Mouse (Mus musculus): Measurements from ENCODE around the gene Tmprss7. TPM values are rescaled to one million over a fixed set of nuclear protein-coding genes. Genes with fewer than 3 reads are reported as not detected.
A peak's percentile ranks its signal among the peaks of the same experiment; 100 is the strongest.

Tmprss7 gene
- 0.16 and 0.23 TPM in 2 replicates for polyA plus RNA-seq (2015; fragmentation: Nextera tagmentation; extraction: Ambion mirVana)

DNA sequence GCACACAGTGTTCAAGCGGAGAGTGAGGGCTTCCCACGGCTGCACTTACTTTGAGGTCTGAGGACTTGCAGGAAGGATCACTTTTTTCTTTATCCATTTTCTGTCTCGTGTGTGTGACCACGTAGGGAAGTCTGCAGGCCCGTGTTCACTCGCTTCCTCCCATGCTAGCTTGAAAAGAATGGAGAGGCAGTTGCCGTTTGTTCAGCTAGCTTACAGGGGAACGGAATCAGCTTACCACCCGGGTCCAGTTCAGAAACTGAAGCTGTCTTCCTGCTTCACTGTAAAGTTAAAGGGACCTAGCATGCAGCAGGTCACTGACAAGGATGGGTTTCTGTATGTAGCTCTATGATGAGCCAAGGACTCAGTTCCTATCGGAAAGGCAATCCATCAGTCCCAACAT lies at the start of gene Tmprss7:
Gene Tmprss7, minus strand, starts transcription at position 101 of the 400 bp plus-strand sequence.
- 42% methylated on average over 10 of the region's 10 CpGs for WGBS (ENCODE audit: insufficient replicate concordance)
- Histone ChIP-seq H3K4me3 (replicated peaks) (no peak within 1 kb of the TSS), H3K4me1 (replicated peaks) (no peaks in the 10 kb centered on the region), H3K9ac (no peak within 1 kb of the TSS), H3K36me3 (no peaks in the 10 kb centered on the region), H3K4me2 (no peak within 1 kb of the TSS), H3K27ac (no peak within 1 kb of the TSS), H3K9me3 (replicated peaks) (no peaks in the 10 kb centered on the region), H3K27me3 (no peaks in the 10 kb centered on the region)
- DNase-seq, result no peak
- no peak for ATAC-seq (ENCODE audit: low read depth)

DNA sequence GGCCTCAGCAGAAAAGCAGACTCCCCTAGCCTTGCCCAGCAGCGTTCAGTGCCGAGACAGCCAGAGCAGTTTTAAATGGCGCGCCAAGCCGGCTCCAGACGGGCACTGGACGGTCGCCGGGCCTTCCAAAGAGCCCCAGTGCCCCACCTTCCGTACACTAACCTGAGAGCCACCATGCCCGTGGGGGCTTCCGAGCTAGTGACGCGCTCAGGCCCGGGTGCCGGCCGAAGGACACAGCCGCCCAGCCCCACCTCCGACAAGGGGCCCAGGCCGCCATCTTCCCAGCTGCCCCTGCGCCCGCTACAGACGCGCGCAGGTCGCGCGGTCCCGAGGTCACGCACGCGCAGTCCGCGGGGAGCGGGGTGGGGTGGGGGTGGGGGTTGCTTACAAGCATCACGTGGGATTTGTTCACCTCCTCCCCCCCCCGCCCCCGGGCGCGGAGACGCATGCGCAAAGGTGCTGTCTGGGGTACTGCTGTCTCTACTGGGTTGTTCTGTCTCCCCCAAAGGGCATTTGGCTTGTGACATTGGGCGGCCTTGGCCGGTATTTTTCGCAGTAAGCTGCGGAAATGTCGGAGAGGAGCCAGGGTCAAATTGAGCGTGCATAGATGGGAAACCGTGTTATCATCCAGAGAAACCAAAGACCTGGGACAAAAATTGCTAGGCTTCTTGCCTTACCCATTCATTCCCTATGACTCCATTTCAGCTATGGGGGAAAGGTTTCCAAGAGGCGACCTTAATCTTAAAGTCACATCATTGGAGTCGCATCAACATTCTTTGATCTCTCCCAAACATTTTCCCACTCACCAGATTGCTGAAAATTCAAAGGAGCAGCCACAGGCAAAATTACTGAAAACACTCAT lies 49.4 kb upstream of the Tmprss7 start, which contains the start of gene Abhd10:
Gene Abhd10, minus strand, starts transcription at position 341 of the 862 bp plus-strand sequence.
- no peaks in the 10 kb centered on the region for H3K9me3 ChIP-seq (replicated peaks)
- under 1% methylated on average over 40 of the region's 51 CpGs for WGBS (ENCODE audit: insufficient replicate concordance)
- H3K4me2 ChIP-seq, result peak within 1 kb of the TSS; percentile 70
- peak within 1 kb of the TSS; percentile 90 for H3K9ac ChIP-seq
- no peaks in the 10 kb centered on the region for H3K27me3 ChIP-seq
- H3K36me3 ChIP-seq, result peaks cover 11% of the 10 kb centered on the region; the same call in 1 of the 2 replicates
- H3K4me3 ChIP-seq (replicated peaks), result peak within 1 kb of the TSS; percentile 86
- peaks cover 17% of the 10 kb centered on the region for H3K4me1 ChIP-seq (replicated peaks)
- DNase-seq (peak; percentile 80), ATAC-seq (ENCODE audit: low read depth) (peak; percentile 99)
- H3K27ac ChIP-seq, result peak within 1 kb of the TSS; percentile 84

DNA sequence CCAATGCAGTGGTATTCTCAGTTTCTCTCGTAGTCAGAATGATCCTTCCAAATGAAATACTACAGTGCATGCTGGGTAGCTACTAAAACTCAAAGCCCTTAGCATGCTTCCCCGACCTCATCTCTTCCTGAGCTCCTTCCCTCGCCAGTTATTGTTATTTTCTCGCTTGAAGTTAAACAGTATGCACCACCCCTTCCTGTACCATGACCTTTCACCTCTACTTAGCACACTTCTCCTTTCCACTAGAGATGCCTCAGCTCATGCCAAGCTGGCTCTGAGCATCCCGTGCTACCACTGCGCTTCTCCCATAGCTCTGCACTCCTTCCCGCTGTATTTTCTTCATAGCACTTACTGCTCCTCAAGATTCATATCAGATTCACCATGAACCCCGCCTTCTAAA lies 44.4 kb upstream of the Tmprss7 start:
- H3K36me3 ChIP-seq, result peaks cover 52% of the 10 kb centered on the region
- no peak for DNase-seq
- no peak overlapping the region for H3K9ac ChIP-seq
- H3K4me3 ChIP-seq (replicated peaks), result no peak overlapping the region
- H3K9me3 ChIP-seq (replicated peaks), result no peaks in the 10 kb centered on the region
- 74% methylated on average over 8 of the region's 8 CpGs for WGBS (ENCODE audit: insufficient replicate concordance)
- no peak overlapping the region for H3K27ac ChIP-seq
- H3K27me3 ChIP-seq, result no peaks in the 10 kb centered on the region
- no peak for ATAC-seq (ENCODE audit: low read depth)
- peaks cover 9% of the 10 kb centered on the region for H3K4me1 ChIP-seq (replicated peaks)
- no peak overlapping the region for H3K4me2 ChIP-seq

- Histone ChIP-seq H3K27me3 (no peaks in the 10 kb centered on the region), H3K9me3 (replicated peaks) (no peaks in the 10 kb centered on the region), H3K36me3 (peaks cover 56% of the 10 kb centered on the region), H3K9ac (no peak overlapping the region), H3K4me3 (replicated peaks) (no peak overlapping the region), H3K4me2 (no peak overlapping the region), H3K4me1 (replicated peaks) (peaks cover 9% of the 10 kb centered on the region), H3K27ac (no peak overlapping the region)
- ATAC-seq (ENCODE audit: low read depth) (no peak), DNase-seq (no peak)
- 58% methylated on average over 3 of the region's 3 CpGs for WGBS (ENCODE audit: insufficient replicate concordance)
These were observed 43.3 kb upstream of the Tmprss7 start for GRCm38 (mm10) chr16:45736724-45737123.

DNA sequence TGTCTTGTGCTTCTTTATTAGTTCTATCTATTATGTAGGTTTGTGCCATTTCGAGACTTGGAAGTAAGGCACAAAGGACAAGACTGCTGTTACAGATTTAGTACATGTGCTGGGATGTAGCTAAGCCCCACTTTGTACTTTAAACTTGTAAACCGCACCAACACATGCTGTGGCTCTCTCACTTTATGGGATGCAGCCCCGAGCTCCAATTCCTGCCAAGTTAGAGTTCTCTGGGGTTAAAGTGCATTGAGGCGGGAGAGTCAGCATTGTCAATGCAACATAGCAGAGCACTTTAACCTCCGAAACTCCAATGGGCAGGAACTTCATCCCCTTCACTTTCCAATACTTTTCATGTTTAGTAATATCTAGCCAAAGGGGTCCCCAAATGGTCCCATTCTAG lies 35.7 kb upstream of the Tmprss7 start:
- Histone ChIP-seq H3K9ac (no peak overlapping the region), H3K27ac (no peak overlapping the region), H3K36me3 (peaks cover 36% of the 10 kb centered on the region), H3K4me1 (replicated peaks) (peaks cover 6% of the 10 kb centered on the region), H3K27me3 (peaks cover 13% of the 10 kb centered on the region), H3K9me3 (replicated peaks) (no peaks in the 10 kb centered on the region), H3K4me2 (no peak overlapping the region), H3K4me3 (replicated peaks) (no peak overlapping the region)
- no peak for DNase-seq
- 75% methylated on average over 5 of the region's 5 CpGs for WGBS (ENCODE audit: insufficient replicate concordance)
- no peak for ATAC-seq (ENCODE audit: low read depth)

DNA sequence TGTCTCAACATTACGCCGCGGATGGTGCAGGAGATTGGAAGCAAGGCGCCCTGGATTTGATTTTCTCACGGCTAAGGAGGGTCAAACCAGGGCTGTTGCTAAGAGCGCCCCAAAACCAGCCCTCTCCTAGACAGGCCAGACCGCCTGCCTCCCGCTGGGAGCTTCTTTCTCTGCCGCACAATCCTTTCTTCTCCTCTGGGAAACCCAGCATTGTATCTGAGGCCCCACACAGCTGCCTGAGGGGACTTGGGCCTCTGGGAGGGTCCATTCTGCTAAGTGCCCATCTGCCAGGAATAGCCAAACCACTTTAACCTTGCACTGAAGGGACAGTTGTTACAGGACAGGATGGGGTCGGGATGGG lies 31.3 kb upstream of the Tmprss7 start:
- DNase-seq (no peak), ATAC-seq (ENCODE audit: low read depth) (no peak)

GRCm38 (mm10) chr16:45724061-45724741 lies 30.7 kb upstream of the Tmprss7 start, which contains the start of gene Tagln3:
Gene Tagln3 (minus strand): TSS chr16:45724608.
- H3K9me3 ChIP-seq (replicated peaks), result no peaks in the 10 kb centered on the region
- peak within 1 kb of the TSS; percentile 47 for H3K4me3 ChIP-seq (replicated peaks)
- DNase-seq (no peak), ATAC-seq (ENCODE audit: low read depth) (no peak)
- peak within 1 kb of the TSS; percentile 65 for H3K4me2 ChIP-seq
- H3K27ac ChIP-seq, result no peak within 1 kb of the TSS
- peaks cover 25% of the 10 kb centered on the region for H3K27me3 ChIP-seq
- 6% methylated on average over 30 of the region's 30 CpGs for WGBS (ENCODE audit: insufficient replicate concordance)
- H3K9ac ChIP-seq, result peak within 1 kb of the TSS; percentile 39
- H3K36me3 ChIP-seq, result peaks cover 7% of the 10 kb centered on the region; the same call in 1 of the 2 replicates
- H3K4me1 ChIP-seq (replicated peaks), result peaks cover 10% of the 10 kb centered on the region

More for the DNA sequence above, 31.3 kb upstream of the Tmprss7 start:
- peaks cover 10% of the 10 kb centered on the region for H3K36me3 ChIP-seq
- peak overlapping the region; percentile 39; the same call in 1 of the 2 replicates for H3K9ac ChIP-seq
- H3K27ac ChIP-seq, result no peak overlapping the region
- H3K4me2 ChIP-seq, result peak overlapping the region; percentile 65
- peaks cover 10% of the 10 kb centered on the region for H3K4me1 ChIP-seq (replicated peaks)
- no peaks in the 10 kb centered on the region for H3K9me3 ChIP-seq (replicated peaks)
- H3K27me3 ChIP-seq, result peaks cover 25% of the 10 kb centered on the region
- peak overlapping the region; percentile 47 for H3K4me3 ChIP-seq (replicated peaks)
- 8% methylated on average over 10 of the region's 10 CpGs for WGBS (ENCODE audit: insufficient replicate concordance)

GRCm38 (mm10) chr16:45723172-45723901 lies 29.9 kb upstream of the Tmprss7 start:
- H3K4me2 ChIP-seq, result 0 out of 2 replicates have a peak overlapping the region, but pooled peaks have one; percentile 65
- peaks cover 25% of the 10 kb centered on the region for H3K27me3 ChIP-seq
- H3K9me3 ChIP-seq (replicated peaks), result no peaks in the 10 kb centered on the region
- no peak for DNase-seq
- no peak for ATAC-seq (ENCODE audit: low read depth)
- H3K4me3 ChIP-seq (replicated peaks), result no peak overlapping the region; the same call in 1 of the 2 replicates
- H3K36me3 ChIP-seq, result peaks cover 1% of the 10 kb centered on the region; the same call in 1 of the 2 replicates
- 54% methylated on average over 6 of the region's 6 CpGs for WGBS (ENCODE audit: insufficient replicate concordance)
- H3K9ac ChIP-seq, result no peak overlapping the region
- peaks cover 10% of the 10 kb centered on the region for H3K4me1 ChIP-seq (replicated peaks)
- H3K27ac ChIP-seq, result no peak overlapping the region

DNA sequence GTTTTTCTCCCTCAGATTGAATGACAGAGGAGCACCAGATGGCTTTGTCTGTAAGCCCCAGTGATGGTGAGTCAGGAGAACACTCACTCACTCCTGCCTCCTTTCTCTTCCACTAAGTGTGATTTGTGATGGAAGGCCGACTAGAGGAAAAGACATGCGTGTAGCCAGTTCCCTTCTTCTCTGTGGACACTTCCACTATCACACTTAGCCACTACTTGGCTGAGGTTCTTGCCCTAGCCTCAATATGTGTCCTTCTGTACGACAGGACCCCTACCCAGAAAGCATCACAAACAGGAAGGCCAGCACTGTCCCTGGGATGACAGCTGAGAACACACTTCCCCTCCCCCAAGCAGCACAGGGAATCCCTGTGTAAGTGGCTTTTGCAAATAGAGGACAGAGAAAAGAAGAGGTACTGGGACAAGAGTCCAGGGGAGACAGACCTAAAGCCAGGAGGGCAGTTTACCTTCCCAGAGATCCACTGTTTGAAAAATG lies 29.0 kb upstream of the Tmprss7 start:
- no peak overlapping the region for H3K4me2 ChIP-seq
- no peak for ATAC-seq (ENCODE audit: low read depth)
- H3K27me3 ChIP-seq, result peaks cover 25% of the 10 kb centered on the region
- no peaks in the 10 kb centered on the region for H3K9me3 ChIP-seq (replicated peaks)
- no peak overlapping the region for H3K27ac ChIP-seq
- DNase-seq, result no peak
- H3K36me3 ChIP-seq, result no peaks in the 10 kb centered on the region
- no peak overlapping the region for H3K9ac ChIP-seq
- WGBS (ENCODE audit: insufficient replicate concordance), result 37% methylated on average over 3 of the region's 3 CpGs
- H3K4me3 ChIP-seq (replicated peaks), result no peak overlapping the region
- H3K4me1 ChIP-seq (replicated peaks), result peaks cover 10% of the 10 kb centered on the region

GRCm38 (mm10) chr16:45720022-45720630 lies 26.7 kb upstream of the Tmprss7 start:
- Histone ChIP-seq H3K36me3 (no peaks in the 10 kb centered on the region), H3K4me1 (replicated peaks) (peaks cover 10% of the 10 kb centered on the region), H3K9ac (no peak overlapping the region), H3K27ac (no peak overlapping the region), H3K4me3 (replicated peaks) (no peak overlapping the region), H3K9me3 (replicated peaks) (no peaks in the 10 kb centered on the region), H3K4me2 (no peak overlapping the region), H3K27me3 (peaks cover 20% of the 10 kb centered on the region)
- DNase-seq (no peak), ATAC-seq (ENCODE audit: low read depth) (no peak)
- 71% methylated on average over 10 of the region's 10 CpGs for WGBS (ENCODE audit: insufficient replicate concordance)

All from liver, embryonic 13.5 days (tissue).